Mouse (Mus musculus) olfactory bulb, adult 2 months (tissue): ENCODE results near the gene Tmem220. TPM values are rescaled to one million over a fixed set of nuclear protein-coding genes. Genes with fewer than 3 reads are reported as not detected.
"Not testable (repeated sequence)": the region's sequence is repeated elsewhere in the genome, so short reads cannot be mapped to it uniquely, and the experiment has no call there.

ENCODE experiments used
- H3K27ac ChIP-seq: fragments of 200-500 bp; 2 replicates; pipeline ENCODE4 v1.5.1; 2012; ENCODE audit warnings: low read depth, low read length; ENCODE audit not compliant: insufficient read depth
- H3K4me1 ChIP-seq: fragments of 200-500 bp; 2 replicates; pipeline ENCODE4 v1.6.1; 2012; ENCODE audit warnings: low read length; ENCODE audit not compliant: control insufficient read depth, insufficient read depth
- H3K4me3 ChIP-seq: fragments of 200-500 bp; 2 replicates; pipeline ENCODE4 v1.5.1; 2012; ENCODE audit warnings: mild to moderate bottlenecking, low read depth, low read length, moderate library complexity; ENCODE audit not compliant: insufficient read depth
- CTCF ChIP-seq: fragments of 200-500 bp; IDR thresholded peaks from 2 replicates; pipeline ENCODE4 v1.5.1; 2012; ENCODE audit warnings: low read depth, mild to moderate bottlenecking, low read length, moderate library complexity; ENCODE audit not compliant: insufficient read depth
- POLR2A ChIP-seq: fragments of 200-500 bp; IDR thresholded peaks from 2 replicates; pipeline ENCODE4 v1.6.1; 2012; ENCODE audit warnings: mild to moderate bottlenecking, low read depth, low read length, moderate library complexity; ENCODE audit not compliant: insufficient read depth
- WGBS: fragments of 180-500 bp; shearing (Covaris S2); methylation state at CpG from one replicate; pipeline ENCODE4 v1.1.7; 2018; 5-methylcytosine and 5-hydroxymethylcytosine counted together
- polyA plus RNA-seq: library from polyadenylated mRNA; stranded (reverse); fragments of >200 nt; gene quantifications from 2 replicates; pipeline ENCODE4 v1.2.4, GENCODE M21; 2012; ENCODE audit warnings: low replicate concordance; ENCODE audit not compliant: missing spikeins, insufficient read depth, insufficient read length

The Tmem220 gene
- polyA plus RNA-seq, 1 experiment, result not detected

GRCm38 (mm10) chr11:67011635-67012034, 13.3 kb upstream of the Tmem220 start:
- no peaks in the 10 kb centered on the region; the same call in 1 of the 2 replicates for H3K4me1 ChIP-seq
- WGBS, result 86% methylated on average over 4 of the region's 4 CpGs
- H3K27ac ChIP-seq, result no peak overlapping the region
- no peak for TF ChIP-seq POLR2A
- TF ChIP-seq CTCF, result no peak
- H3K4me3 ChIP-seq, result no peak overlapping the region

GRCm38 (mm10) chr11:67017801-67018591, 7.0 kb upstream of the Tmem220 start:
- TF ChIP-seq POLR2A (no peak), CTCF (no peak)
- WGBS, result 20% methylated on average over 12 of the region's 12 CpGs
- Histone ChIP-seq H3K4me1 (peaks cover 7% of the 10 kb centered on the region), H3K4me3 (no peak overlapping the region), H3K27ac (no peak overlapping the region)

- no peak overlapping the region for H3K4me3 ChIP-seq
- TF ChIP-seq CTCF (no peak), POLR2A (no peak)
- H3K4me1 ChIP-seq, result peaks cover 9% of the 10 kb centered on the region
- WGBS, result 77% methylated on average over 7 of the region's 7 CpGs
- no peak overlapping the region for H3K27ac ChIP-seq
Observed at GRCm38 (mm10) chr11:67019711-67020475, 5.1 kb upstream of the Tmem220 start.

GRCm38 (mm10) chr11:67020948-67021347, 4.0 kb upstream of the Tmem220 start:
- 3% methylated on average over 12 of the region's 12 CpGs for WGBS
- Histone ChIP-seq H3K4me3 (no peak overlapping the region), H3K4me1 (peaks cover 13% of the 10 kb centered on the region), H3K27ac (no peak overlapping the region)
- no peak for TF ChIP-seq CTCF
- TF ChIP-seq POLR2A, result no peak

- H3K4me3 ChIP-seq, result no peak overlapping the region
- TF ChIP-seq POLR2A (no peak), CTCF (no peak)
- WGBS, result 89% methylated on average over 13 of the region's 13 CpGs
- no peak overlapping the region for H3K27ac ChIP-seq
- H3K4me1 ChIP-seq, result peaks cover 13% of the 10 kb centered on the region
Observed at GRCm38 (mm10) chr11:67022354-67023115, 2.4 kb upstream of the Tmem220 start.

GRCm38 (mm10) chr11:67023191-67023590, 1.8 kb upstream of the Tmem220 start:
- not testable (repeated sequence) for H3K4me3 ChIP-seq, H3K4me1 ChIP-seq, H3K27ac ChIP-seq
- WGBS, result 55% methylated on average over 1 of the region's 1 CpGs

GRCm38 (mm10) chr11:67023802-67024340, 1.1 kb upstream of the Tmem220 start:
- H3K4me1 ChIP-seq, result peaks cover 6% of the 10 kb centered on the region; the same call in 1 of the 2 replicates
- no peak overlapping the region for H3K27ac ChIP-seq
- WGBS, result 21% methylated on average over 6 of the region's 6 CpGs
- H3K4me3 ChIP-seq, result no peak overlapping the region
- TF ChIP-seq POLR2A (no peak), CTCF (no peak)

GRCm38 (mm10) chr11:67030904-67031602, 6.1 kb downstream of the Tmem220 start:
- Histone ChIP-seq H3K4me3 (no peak overlapping the region), H3K27ac (no peak overlapping the region), H3K4me1 (no peaks in the 10 kb centered on the region)
- TF ChIP-seq POLR2A, result no peak
- no peak for TF ChIP-seq CTCF
- 59% methylated on average over 16 of the region's 16 CpGs for WGBS

GRCm38 (mm10) chr11:67031603-67031915, 6.6 kb downstream of the Tmem220 start:
- Histone ChIP-seq H3K4me1 (no peaks in the 10 kb centered on the region), H3K4me3 (no peak overlapping the region), H3K27ac (no peak overlapping the region)
- WGBS, result 77% methylated on average over 2 of the region's 2 CpGs
- no peak for TF ChIP-seq CTCF
- TF ChIP-seq POLR2A, result no peak
